Mouse (Mus musculus) neural tube, embryonic 11.5 days (tissue): Measurements from ENCODE around the gene Adipor2. TPM values are rescaled to one million over a fixed set of nuclear protein-coding genes. Genes with fewer than 3 reads are reported as not detected.

Experiments used
- ATAC-seq: fragments of 200-750 bp; cut with Nextera tagmentation; 2 replicates; pipeline ENCODE4 v1.8.0; 2017; ENCODE audit warnings: moderate number of reproducible peaks, mild to moderate bottlenecking, moderate TSS enrichment, moderate library complexity; ENCODE audit not compliant: insufficient read depth, low FRiP score, low TSS enrichment
- DNase-seq: peaks from one replicate; pipeline ENCODE4 v3.0.0-alpha.2; 2015; ENCODE audit warnings: low spot score
- H3K27ac ChIP-seq: fragments of 300-500 bp; sonication (generic); 2 replicates; pipeline ENCODE4 v1.5.1; 2014; ENCODE audit warnings: low read depth, mild to moderate bottlenecking, low read length
- H3K27me3 ChIP-seq: fragments of 300-500 bp; sonication (generic); 2 replicates; pipeline ENCODE4 v1.6.1; 2014; ENCODE audit warnings: mild to moderate bottlenecking, low read length, mixed read lengths; ENCODE audit not compliant: control insufficient read depth, insufficient read depth
- H3K36me3 ChIP-seq: fragments of 300-500 bp; sonication (generic); 2 replicates; pipeline ENCODE4 v1.6.1; 2014; ENCODE audit warnings: mild to moderate bottlenecking, low read length, moderate library complexity, mixed read lengths; ENCODE audit not compliant: control insufficient read depth, insufficient read depth
- H3K4me1 ChIP-seq: fragments of 300-500 bp; sonication (generic); 2 replicates; pipeline ENCODE4 v1.6.1; 2014; ENCODE audit warnings: low read length, mixed read lengths; ENCODE audit not compliant: control insufficient read depth, insufficient read depth
- H3K4me2 ChIP-seq: fragments of 300-500 bp; sonication (generic); 2 replicates; pipeline ENCODE4 v1.6.1; 2014; ENCODE audit warnings: low read depth, mild to moderate bottlenecking, moderate library complexity
- H3K4me3 ChIP-seq: fragments of 300-500 bp; sonication (generic); 2 replicates; pipeline ENCODE4 v1.5.1; 2014; ENCODE audit warnings: low read depth, low read length
- H3K9ac ChIP-seq: fragments of 300-500 bp; sonication (generic); 2 replicates; pipeline ENCODE4 v1.6.1; 2014; ENCODE audit warnings: mild to moderate bottlenecking, low read length
- H3K9me3 ChIP-seq: fragments of 300-500 bp; sonication (generic); 2 replicates; pipeline ENCODE4 v1.6.1; 2016; ENCODE audit warnings: low read length; ENCODE audit not compliant: control insufficient read depth
- WGBS: fragments of 180-500 bp; shearing (Covaris S2); extraction: QIAGEN DNeasy Blood & Tissue Kit; methylation state at CpG from one replicate; pipeline ENCODE4 v1.1.7; 2014; 5-methylcytosine and 5-hydroxymethylcytosine counted together
- polyA plus RNA-seq: library from polyadenylated mRNA; unstranded; fragments of >200 nt; fragmentation: Nextera tagmentation; extraction: Ambion mirVana; gene quantifications from 2 replicates; pipeline ENCODE4 v1.2.1, GENCODE M21; 2014

The Adipor2 gene
- polyA plus RNA-seq, 1 experiment from 2014 or later, result 21.7 TPM

DNA sequence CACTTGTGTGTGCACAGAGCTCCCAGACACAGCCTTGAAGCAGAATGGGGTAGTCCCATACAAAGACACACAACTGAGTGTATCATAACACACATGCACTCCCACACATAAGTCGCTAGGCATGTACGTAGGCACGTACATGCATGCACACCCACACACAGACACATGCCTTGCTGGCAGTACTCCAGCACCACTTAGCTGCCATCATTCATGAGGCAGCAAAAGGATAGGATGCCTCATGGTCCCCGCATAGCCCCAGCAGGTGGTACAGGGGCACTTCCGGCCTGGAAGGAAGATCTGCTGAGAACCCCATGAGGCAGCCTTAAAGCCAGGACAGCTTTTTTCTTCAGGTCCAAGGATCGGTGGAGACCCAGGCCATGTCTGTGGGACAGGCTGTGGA lies 91.5 kb downstream of the Adipor2 start:
- Histone ChIP-seq H3K4me3 (no peak overlapping the region), H3K9ac (no peak overlapping the region), H3K27ac (no peak overlapping the region), H3K36me3 (no peaks in the 10 kb centered on the region), H3K27me3 (peaks cover 28% of the 10 kb centered on the region), H3K9me3 (no peaks in the 10 kb centered on the region), H3K4me2 (no peak overlapping the region), H3K4me1 (peaks cover 4% of the 10 kb centered on the region; the same call in 1 of the 2 replicates)
- no peak for ATAC-seq
- 74% methylated on average over 6 of the region's 6 CpGs for WGBS
- no peak for DNase-seq

DNA sequence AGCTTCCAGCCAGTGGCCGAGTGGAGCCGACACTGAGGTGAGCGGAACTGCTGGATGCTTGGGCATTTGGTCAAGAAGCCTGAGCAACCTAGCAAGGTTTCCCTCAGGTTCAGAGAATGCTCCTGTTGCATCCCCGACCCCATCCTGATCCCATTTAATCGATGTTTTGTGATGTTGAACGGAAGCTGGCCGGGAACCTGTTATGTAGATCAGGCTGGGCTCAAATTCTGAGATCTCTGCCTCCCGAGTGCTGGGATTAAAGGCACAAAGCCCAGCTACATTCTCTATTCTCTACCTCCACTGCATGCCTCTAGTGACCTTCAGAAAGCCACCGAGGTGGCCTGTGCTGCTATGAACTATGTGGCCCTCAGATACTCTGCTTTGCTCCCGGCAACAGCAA lies 92.7 kb downstream of the Adipor2 start:
- no peaks in the 10 kb centered on the region for H3K4me1 ChIP-seq
- no peak overlapping the region for H3K27ac ChIP-seq
- ATAC-seq (no peak), DNase-seq (no peak)
- H3K4me2 ChIP-seq, result no peak overlapping the region
- H3K4me3 ChIP-seq, result no peak overlapping the region
- H3K27me3 ChIP-seq, result peaks cover 16% of the 10 kb centered on the region
- no peaks in the 10 kb centered on the region for H3K36me3 ChIP-seq
- no peaks in the 10 kb centered on the region for H3K9me3 ChIP-seq
- 54% methylated on average over 10 of the region's 10 CpGs for WGBS
- no peak overlapping the region for H3K9ac ChIP-seq

DNA sequence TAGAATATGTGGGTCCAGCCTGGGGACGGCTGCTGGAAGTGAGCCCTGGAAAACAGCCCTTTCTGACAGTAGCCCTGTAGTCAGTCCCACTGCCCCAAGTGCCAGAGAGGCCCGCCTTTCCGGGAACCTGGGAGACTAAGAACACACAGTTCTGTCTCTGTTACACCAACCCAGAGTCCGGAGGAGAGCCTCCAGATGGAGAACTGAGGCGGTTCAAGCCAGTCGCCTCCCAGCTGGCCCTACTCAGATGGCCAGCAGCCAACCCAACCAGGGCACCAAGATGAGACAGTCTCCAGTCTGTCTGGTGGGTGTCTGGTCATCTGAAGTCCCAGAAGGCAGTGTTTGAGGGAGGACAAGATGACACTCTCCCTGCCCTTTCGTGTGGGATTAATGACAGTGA lies 95.8 kb downstream of the Adipor2 start:
- no peaks in the 10 kb centered on the region for H3K4me1 ChIP-seq
- 83% methylated on average over 7 of the region's 7 CpGs for WGBS
- ATAC-seq, result no peak

DNA sequence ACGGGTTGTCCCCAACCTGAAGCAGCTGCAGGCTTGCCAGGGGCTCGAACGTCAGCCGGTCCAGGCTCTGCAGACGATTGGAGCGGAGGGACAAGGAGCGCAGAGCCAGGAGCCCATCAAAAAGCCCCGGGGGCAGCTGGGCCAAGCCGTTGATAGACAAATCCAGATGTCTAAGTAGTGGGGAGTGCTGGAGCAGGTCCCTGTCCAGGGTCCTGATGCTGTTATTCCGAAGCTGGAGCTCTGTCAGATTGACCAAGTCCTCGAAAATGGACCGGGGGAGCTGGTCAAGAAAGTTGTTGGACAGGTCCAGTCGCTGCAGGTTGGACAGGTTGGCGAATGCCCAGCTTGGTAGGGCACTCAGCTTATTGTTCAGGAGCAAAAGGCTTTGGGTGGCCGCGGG lies 97.0 kb downstream of the Adipor2 start:
- Histone ChIP-seq H3K4me3 (no peak overlapping the region), H3K9me3 (no peaks in the 10 kb centered on the region), H3K9ac (no peak overlapping the region), H3K4me1 (no peaks in the 10 kb centered on the region), H3K27me3 (no peaks in the 10 kb centered on the region), H3K27ac (no peak overlapping the region), H3K4me2 (no peak overlapping the region), H3K36me3 (no peaks in the 10 kb centered on the region)
- peak; percentile 38 for DNase-seq
- ATAC-seq, result no peak
- 40% methylated on average over 16 of the region's 16 CpGs for whole genome bisulfite sequencing

More for the DNA sequence above, 95.8 kb downstream of the Adipor2 start:
- no peak overlapping the region for H3K27ac ChIP-seq
- DNase-seq, result no peak
- H3K36me3 ChIP-seq, result no peaks in the 10 kb centered on the region
- H3K9me3 ChIP-seq, result no peaks in the 10 kb centered on the region
- no peaks in the 10 kb centered on the region for H3K27me3 ChIP-seq
- no peak overlapping the region for H3K4me3 ChIP-seq
- H3K9ac ChIP-seq, result no peak overlapping the region
- no peak overlapping the region for H3K4me2 ChIP-seq

DNA sequence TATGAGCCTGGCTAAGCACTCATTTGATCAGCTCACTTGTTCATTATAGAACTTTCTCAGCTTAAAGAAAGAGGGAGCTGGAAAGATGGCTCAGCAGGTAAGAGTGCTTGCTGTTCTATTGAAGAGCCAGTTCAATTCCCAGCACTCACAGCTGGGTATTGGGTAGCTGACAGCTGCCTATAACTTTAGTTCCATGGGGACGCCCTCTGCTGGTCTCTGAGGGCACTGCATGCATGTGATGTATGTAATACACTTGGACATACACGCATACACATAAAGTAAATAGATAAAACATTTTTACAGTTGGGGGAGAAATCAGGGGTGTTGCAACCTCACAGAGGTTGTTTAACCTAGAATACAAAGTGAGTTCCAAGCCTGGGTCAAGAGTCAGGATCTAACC lies 98.1 kb downstream of the Adipor2 start:
- no peaks in the 10 kb centered on the region for H3K9me3 ChIP-seq
- H3K36me3 ChIP-seq, result no peaks in the 10 kb centered on the region
- no peaks in the 10 kb centered on the region for H3K4me1 ChIP-seq
- H3K4me3 ChIP-seq, result no peak overlapping the region
- no peak for DNase-seq
- ATAC-seq, result no peak
- no peak overlapping the region for H3K27ac ChIP-seq
- 78% methylated on average over 2 of the region's 2 CpGs for WGBS
- no peak overlapping the region for H3K4me2 ChIP-seq
- H3K27me3 ChIP-seq, result no peaks in the 10 kb centered on the region
- H3K9ac ChIP-seq, result no peak overlapping the region

DNA sequence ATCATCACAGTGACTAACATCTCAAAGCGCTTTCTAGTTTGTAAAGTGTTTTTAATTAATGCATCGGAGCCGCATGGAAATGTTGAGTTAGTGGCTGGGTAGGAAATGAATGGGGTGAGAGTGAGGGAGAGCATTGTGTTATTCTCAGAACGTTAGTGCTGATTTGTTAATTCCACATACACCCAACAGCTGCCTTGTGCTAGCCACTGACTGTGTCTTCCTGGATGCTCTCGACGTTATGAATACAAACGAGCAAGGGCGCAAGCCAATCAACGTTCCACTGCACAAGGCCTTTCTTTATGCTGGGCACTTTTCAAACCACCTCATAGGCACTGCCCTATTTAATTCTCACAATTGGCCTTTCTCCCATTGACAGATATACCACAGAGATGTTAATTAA lies 98.8 kb downstream of the Adipor2 start:
- Histone ChIP-seq H3K27ac (no peak overlapping the region), H3K9me3 (no peaks in the 10 kb centered on the region), H3K27me3 (no peaks in the 10 kb centered on the region), H3K4me2 (no peak overlapping the region), H3K4me1 (no peaks in the 10 kb centered on the region), H3K36me3 (no peaks in the 10 kb centered on the region), H3K4me3 (no peak overlapping the region), H3K9ac (no peak overlapping the region)
- DNase-seq (no peak), ATAC-seq (peak; percentile 27; the same call in 1 of the 2 replicates)
- WGBS, result 81% methylated on average over 9 of the region's 9 CpGs

DNA sequence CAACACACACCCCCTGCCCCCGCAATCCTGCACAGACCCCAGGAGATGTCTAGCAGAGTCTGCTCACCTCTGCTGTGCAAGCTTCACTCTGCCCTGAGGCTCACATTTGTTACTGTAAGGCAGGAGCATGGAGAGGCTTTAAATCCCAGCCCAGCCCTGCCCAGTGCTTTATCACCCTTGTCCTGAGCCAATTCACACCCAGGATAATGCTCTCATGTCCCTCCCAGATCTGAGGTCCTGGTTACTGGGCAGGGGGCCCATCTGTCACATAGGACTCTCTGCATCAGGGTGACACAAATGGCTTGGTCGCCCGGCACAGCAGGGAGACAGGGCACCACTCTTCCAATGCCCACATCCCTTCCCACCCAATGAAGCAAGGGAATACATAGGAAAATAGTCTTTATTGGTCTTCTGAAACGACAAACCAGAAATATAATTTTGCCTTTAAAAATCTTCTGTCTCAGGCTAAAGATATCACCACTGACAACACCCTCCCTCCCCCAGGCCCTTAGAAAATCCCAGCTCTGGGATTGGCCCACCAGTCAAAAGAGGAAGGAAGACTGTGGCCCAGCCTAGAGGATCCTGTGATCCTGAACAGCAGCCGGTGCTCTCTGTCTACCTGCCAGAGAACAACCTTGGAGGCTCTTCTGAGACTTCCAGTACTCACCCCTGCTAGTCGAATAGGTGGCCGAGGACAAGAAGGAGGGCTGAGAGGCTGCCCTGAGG lies 102.6 kb downstream of the Adipor2 start:
- 73% methylated on average over 7 of the region's 7 CpGs for WGBS
- DNase-seq, result no peak
- no peaks in the 10 kb centered on the region for H3K27me3 ChIP-seq
- H3K4me3 ChIP-seq, result no peak overlapping the region
- no peak overlapping the region for H3K9ac ChIP-seq
- H3K27ac ChIP-seq, result no peak overlapping the region
- no peak overlapping the region for H3K4me2 ChIP-seq
- H3K9me3 ChIP-seq, result no peaks in the 10 kb centered on the region
- no peak for ATAC-seq
- H3K36me3 ChIP-seq, result no peaks in the 10 kb centered on the region
- no peaks in the 10 kb centered on the region for H3K4me1 ChIP-seq

DNA sequence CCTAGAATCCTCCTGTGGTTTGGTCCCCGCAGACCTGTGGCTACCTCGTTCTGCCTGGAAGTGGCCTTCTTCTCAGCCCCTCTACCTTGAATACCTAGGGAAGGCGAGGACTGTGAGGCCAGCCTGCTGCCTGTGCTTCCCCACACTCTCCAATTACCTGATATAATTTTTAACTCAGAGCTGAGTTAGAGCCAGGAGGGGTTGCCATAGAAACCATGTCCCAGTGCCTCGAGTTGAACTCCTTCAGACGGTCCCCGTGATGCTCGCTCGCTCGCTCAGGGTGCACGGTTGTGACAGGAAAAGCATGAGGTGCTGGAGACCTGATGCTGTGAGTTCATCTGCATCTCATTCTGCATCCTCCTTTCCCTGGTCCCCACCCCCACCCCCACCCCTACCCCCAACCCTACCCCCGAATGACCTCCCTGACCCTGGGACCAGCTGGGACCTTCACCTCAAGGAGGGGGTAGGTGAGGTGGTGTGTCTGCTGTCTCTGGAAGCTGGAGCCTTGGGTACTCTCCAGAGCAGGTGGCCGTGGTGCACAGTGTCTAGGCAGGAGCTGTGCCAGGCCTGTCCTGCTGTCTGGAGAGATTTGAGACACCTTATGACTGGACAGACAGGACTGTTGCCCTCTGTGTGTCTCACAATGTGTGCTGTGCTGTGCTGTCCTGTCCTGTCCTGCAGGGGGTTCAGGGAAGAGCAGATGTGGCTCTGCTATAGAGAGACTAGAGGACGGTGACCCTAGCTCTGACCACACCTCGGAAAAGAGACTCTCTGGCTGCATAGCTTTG lies 103.7 kb downstream of the Adipor2 start:
- Histone ChIP-seq H3K4me3 (no peak overlapping the region), H3K9ac (no peak overlapping the region), H3K27ac (no peak overlapping the region), H3K4me1 (no peaks in the 10 kb centered on the region), H3K4me2 (no peak overlapping the region), H3K36me3 (no peaks in the 10 kb centered on the region), H3K27me3 (no peaks in the 10 kb centered on the region), H3K9me3 (no peaks in the 10 kb centered on the region)
- WGBS, result 60% methylated on average over 14 of the region's 14 CpGs
- DNase-seq (no peak), ATAC-seq (no peak; the same call in 1 of the 2 replicates)

DNA sequence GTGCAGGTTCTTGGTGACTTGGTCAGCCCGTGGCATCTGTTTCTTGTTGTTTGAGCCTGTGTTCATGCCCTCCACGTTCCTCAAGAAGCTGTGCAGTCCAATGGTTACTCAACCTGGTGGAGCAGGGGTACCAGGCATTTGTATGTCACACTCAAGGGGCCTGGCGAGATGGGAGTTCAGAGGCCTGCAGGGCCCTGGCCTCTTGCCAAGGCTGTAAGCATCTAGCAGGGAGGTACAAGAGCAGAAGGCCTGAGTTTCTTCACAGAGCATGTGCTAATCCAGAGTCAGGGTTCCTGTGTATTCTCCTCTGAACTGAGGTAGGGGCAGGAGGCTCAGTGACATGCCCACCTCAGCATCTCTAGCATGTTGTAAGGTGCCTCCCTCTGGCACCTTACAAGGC lies 104.4 kb downstream of the Adipor2 start:
- ATAC-seq, result no peak
- H3K4me2 ChIP-seq, result no peak overlapping the region
- H3K36me3 ChIP-seq, result no peaks in the 10 kb centered on the region
- H3K9ac ChIP-seq, result no peak overlapping the region
- H3K27ac ChIP-seq, result no peak overlapping the region
- WGBS, result 81% methylated on average over 3 of the region's 3 CpGs
- H3K4me1 ChIP-seq, result no peaks in the 10 kb centered on the region
- DNase-seq, result no peak
- no peaks in the 10 kb centered on the region for H3K9me3 ChIP-seq
- no peak overlapping the region for H3K4me3 ChIP-seq
- H3K27me3 ChIP-seq, result no peaks in the 10 kb centered on the region
